Mouse (Mus musculus) neural tube, embryonic 12.5 days (tissue): ENCODE measurements around the gene Gla. TPM values are rescaled to one million over a fixed set of nuclear protein-coding genes. Genes with fewer than 3 reads are reported as not detected.

Experiments
- ATAC-seq: fragments of 200-750 bp; cut with Nextera tagmentation; 2 replicates; pipeline ENCODE4 v1.8.0; 2017; ENCODE audit warnings: low read depth, mild to moderate bottlenecking, moderate TSS enrichment, moderate library complexity; ENCODE audit not compliant: low FRiP score
- H3K27ac ChIP-seq: fragments of 300-500 bp; sonication (generic); 2 replicates; pipeline ENCODE4 v1.5.1; 2016
- H3K27me3 ChIP-seq: fragments of 300-500 bp; sonication (generic); replicated peaks from 2 replicates; pipeline ENCODE4 v1.6.1; 2016; ENCODE audit warnings: mild to moderate bottlenecking
- H3K36me3 ChIP-seq: fragments of 300-500 bp; sonication (generic); 2 replicates; pipeline ENCODE4 v1.6.1; 2016; ENCODE audit warnings: mild to moderate bottlenecking
- H3K4me1 ChIP-seq: fragments of 300-500 bp; sonication (generic); 2 replicates; pipeline ENCODE4 v1.6.1; 2016
- H3K4me2 ChIP-seq: fragments of 300-500 bp; sonication (generic); replicated peaks from 2 replicates; pipeline ENCODE4 v1.6.1; 2016; ENCODE audit warnings: mild to moderate bottlenecking
- H3K4me3 ChIP-seq: fragments of 300-500 bp; sonication (generic); 2 replicates; pipeline ENCODE4 v1.5.1; 2016
- H3K9ac ChIP-seq: fragments of 300-500 bp; sonication (generic); 2 replicates; pipeline ENCODE4 v1.6.1; 2016; ENCODE audit warnings: mild to moderate bottlenecking
- H3K9me3 ChIP-seq: fragments of 300-500 bp; sonication (generic); 2 replicates; pipeline ENCODE4 v1.6.1; 2016; ENCODE audit warnings: mild to moderate bottlenecking
- WGBS: fragments of 180-500 bp; shearing (Covaris S2); methylation state at CpG from one replicate; pipeline ENCODE4 v1.1.7; 2016; 5-methylcytosine and 5-hydroxymethylcytosine counted together
- polyA plus RNA-seq: library from polyadenylated mRNA; unstranded; fragments of >200 nt; fragmentation: Nextera tagmentation; extraction: Ambion mirVana; gene quantifications from 2 replicates; pipeline ENCODE4 v1.2.1, GENCODE M21; 2016

Gene Gla
- polyA plus RNA-seq: 3.6 and 4.5 TPM in 2 replicates

DNA sequence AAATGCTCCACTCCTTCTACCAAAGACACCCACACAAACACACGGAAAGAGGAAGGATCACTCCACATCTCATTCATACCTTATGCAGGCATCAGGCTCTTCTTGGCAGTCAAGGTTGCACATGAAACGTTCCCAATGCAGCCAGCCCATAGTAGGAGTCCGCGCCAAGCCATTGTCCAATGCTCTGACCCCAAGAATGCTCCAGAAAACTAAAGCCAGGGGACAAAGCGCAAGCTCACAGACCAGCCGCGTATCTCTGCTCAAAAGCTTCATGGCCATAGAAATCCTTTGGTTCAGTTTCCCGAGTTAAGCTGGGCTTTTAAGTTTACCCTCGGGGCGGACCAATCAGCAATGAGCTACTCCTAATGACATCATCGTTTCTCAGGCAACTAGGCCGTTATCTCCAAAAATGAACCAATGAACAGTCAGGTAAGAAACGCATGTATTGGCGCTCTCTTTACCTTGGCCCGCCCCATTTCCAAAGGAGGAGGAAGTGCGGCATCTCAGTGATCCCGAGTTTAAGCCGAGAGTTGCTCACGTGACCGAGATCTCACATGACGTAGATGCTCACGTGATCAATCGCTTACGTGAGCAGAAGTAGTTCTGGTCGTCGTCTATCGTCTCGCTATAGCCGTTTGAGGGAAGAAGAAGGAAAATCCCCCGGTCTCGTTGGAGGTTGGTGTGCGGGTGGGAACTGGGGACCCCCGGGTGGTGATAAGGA lies at the start of gene Gla, which contains the start of gene Hnrnph2:
Gene Gla (minus strand): TSS at position 467 of the 721 bp plus-strand sequence.
Gene Hnrnph2 (plus strand): TSS at position 521 of the 721 bp plus-strand sequence.
- peak within 1 kb of the TSS; percentile 46; the same call in 1 of the 2 replicates for H3K27ac ChIP-seq
- 20% methylated on average over 33 of the region's 33 CpGs for WGBS
- peak within 1 kb of the TSS; percentile 63 for H3K4me2 ChIP-seq
- no peaks in the 10 kb centered on the region for H3K36me3 ChIP-seq
- H3K4me1 ChIP-seq: peaks cover 4% of the 10 kb centered on the region; the same call in 1 of the 2 replicates
- peak within 1 kb of the TSS; percentile 51 for H3K9ac ChIP-seq
- H3K4me3 ChIP-seq: peak within 1 kb of the TSS; percentile 45
- ATAC-seq: peak; percentile 97
- H3K27me3 ChIP-seq: no peaks in the 10 kb centered on the region
- no peaks in the 10 kb centered on the region for H3K9me3 ChIP-seq

DNA sequence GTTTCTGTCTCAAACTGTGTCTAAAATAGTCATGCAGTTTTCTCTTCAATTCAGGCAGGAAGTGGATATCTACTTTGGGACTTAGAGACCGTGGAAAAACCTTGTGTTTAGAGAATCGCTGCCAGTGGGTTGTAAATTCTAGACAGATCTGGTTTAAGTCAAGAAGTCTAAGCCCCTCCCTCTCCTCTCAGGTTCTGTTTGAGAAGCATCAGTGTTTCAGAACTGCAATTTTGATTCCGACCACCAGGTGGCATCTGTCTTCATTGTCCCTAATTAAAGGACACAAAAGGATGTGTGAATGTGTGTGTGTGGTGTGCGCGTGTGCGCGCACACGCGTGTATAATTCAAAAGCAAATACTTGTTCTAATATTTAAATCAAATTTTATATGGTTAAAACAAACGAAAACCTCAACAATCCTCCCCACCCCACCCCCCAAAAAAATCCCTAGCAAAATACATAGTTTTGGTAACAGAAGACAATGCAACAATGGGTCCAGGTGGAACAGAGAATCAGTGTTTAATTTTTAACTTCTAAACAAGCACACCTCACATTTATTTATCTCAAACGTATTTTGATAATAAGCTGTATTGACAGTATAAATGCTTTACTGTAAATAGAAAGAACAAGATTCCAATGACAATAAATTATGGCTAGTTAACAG lies 47.2 kb upstream of the Gla start:
- H3K4me2 ChIP-seq: no peak overlapping the region
- H3K36me3 ChIP-seq: no peaks in the 10 kb centered on the region
- no peaks in the 10 kb centered on the region for H3K9me3 ChIP-seq
- no peaks in the 10 kb centered on the region for H3K27me3 ChIP-seq
- whole genome bisulfite sequencing: 15% methylated on average over 11 of the region's 11 CpGs
- H3K4me1 ChIP-seq: no peaks in the 10 kb centered on the region
- peak; percentile 72 for ATAC-seq
- no peak overlapping the region for H3K9ac ChIP-seq
- no peak overlapping the region for H3K27ac ChIP-seq
- no peak overlapping the region for H3K4me3 ChIP-seq

DNA sequence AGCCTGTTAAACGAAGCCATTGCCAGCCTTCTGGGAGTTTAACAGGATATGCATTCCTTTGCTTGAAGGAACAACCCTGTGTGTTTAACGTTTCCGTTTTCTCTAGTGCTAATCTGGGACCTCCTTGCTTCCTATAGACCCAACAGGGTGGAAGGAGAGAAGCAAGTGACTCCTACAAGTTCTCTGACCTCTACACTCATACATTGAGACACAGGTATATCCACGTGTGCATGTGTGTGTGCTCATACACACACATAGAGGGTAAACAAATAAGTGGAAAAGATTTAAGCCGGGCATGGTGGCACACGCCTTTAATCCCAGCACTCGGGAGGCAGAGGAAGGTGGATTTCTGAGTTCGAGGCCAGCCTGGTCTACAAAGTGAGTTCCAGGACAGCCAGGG lies 46.5 kb upstream of the Gla start:
- Histone ChIP-seq H3K4me2 (no peak overlapping the region), H3K9ac (no peak overlapping the region), H3K27ac (no peak overlapping the region), H3K4me1 (no peaks in the 10 kb centered on the region), H3K36me3 (no peaks in the 10 kb centered on the region), H3K9me3 (no peaks in the 10 kb centered on the region), H3K27me3 (no peaks in the 10 kb centered on the region), H3K4me3 (no peak overlapping the region)
- ATAC-seq: no peak
- 71% methylated on average over 8 of the region's 8 CpGs for WGBS

DNA sequence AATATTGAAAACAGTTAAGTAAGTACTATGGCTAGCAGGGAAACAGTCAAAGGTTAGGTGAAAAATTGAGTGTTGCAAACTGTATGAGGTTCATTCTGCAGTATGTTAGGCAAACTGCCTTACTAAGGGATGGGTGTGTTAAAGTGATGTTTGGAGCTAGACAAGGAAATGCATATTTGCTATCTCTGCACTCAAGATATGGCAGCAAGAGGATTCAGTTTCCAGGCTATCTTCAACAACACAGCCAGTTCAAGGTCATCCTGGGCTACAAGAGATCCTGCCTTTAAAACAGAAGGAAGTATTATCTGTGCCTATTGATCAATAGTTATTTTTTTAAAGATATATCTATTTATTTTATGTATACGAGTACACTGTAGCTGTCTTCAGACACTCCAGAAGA lies 45.4 kb upstream of the Gla start:
- Histone ChIP-seq H3K27me3 (no peaks in the 10 kb centered on the region), H3K4me3 (no peak overlapping the region), H3K9me3 (no peaks in the 10 kb centered on the region), H3K4me1 (no peaks in the 10 kb centered on the region), H3K36me3 (no peaks in the 10 kb centered on the region), H3K4me2 (no peak overlapping the region), H3K9ac (no peak overlapping the region), H3K27ac (no peak overlapping the region)
- ATAC-seq: no peak
- WGBS: 87% methylated on average over 1 of the region's 1 CpGs

DNA sequence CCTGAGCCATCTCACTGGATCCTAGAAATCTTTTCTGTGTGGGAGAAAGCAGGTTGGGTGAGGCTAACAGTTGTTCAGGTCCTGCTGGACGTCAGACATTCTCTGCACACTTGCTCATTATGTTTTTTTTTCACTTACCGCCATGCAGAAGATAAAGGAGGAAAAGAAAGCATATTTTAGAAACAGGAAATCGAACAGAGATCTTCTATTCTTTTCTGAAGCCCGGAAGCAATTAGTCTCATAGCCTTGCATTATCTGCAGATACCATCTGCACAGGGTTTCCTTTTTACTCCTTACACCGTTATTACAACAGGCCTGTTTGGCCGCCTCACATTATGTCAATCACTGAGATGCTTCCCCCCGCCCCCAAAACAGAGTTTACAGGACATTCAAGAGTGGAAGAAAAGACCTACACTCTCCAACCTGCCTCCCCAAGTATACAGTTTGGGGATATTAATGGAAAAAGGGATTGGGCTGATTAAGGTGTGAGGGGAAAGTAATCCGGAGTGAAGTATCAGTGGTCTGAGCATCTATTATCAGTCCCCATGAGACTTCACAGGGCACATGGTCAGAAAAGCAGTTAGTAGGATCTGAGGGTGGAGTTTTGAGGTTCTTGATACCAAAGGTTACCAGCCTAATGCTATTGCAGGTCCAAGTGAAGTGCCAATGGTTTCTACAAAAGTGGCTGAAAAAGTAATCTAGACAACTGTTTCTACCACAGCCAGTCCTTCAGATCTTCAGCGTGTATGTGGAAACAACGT lies 40.3 kb upstream of the Gla start:
- Histone ChIP-seq H3K4me1 (no peaks in the 10 kb centered on the region), H3K9ac (no peak overlapping the region), H3K27me3 (no peaks in the 10 kb centered on the region), H3K4me2 (no peak overlapping the region), H3K4me3 (no peak overlapping the region), H3K27ac (no peak overlapping the region), H3K36me3 (no peaks in the 10 kb centered on the region), H3K9me3 (no peaks in the 10 kb centered on the region)
- no peak for ATAC-seq
- WGBS: 76% methylated on average over 10 of the region's 10 CpGs

DNA sequence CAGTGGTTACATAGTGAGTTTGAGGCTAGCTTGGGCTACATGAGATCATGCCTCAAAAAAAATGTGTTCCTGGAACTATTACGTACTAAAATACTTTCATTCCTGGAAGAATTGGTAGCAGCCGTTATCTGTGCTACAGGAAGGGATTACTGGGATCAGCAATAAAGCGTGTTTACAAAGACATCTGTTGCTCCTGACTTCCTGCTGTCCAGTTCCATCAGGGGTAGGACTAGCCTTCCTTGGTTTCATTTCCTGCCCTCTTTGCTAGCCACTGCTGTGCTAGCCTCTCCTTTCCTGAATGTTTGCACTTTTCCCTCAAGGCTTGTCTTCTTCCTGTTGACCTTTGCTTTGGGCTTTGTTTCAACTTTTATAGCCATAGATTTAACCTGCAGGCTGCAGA lies 34.9 kb upstream of the Gla start:
- H3K4me2 ChIP-seq: no peak overlapping the region
- H3K9ac ChIP-seq: no peak overlapping the region
- no peak for ATAC-seq
- no peaks in the 10 kb centered on the region for H3K9me3 ChIP-seq
- WGBS: 79% methylated on average over 3 of the region's 3 CpGs
- H3K4me3 ChIP-seq: no peak overlapping the region
- H3K4me1 ChIP-seq: no peaks in the 10 kb centered on the region
- no peaks in the 10 kb centered on the region for H3K27me3 ChIP-seq
- no peak overlapping the region for H3K27ac ChIP-seq
- H3K36me3 ChIP-seq: no peaks in the 10 kb centered on the region

DNA sequence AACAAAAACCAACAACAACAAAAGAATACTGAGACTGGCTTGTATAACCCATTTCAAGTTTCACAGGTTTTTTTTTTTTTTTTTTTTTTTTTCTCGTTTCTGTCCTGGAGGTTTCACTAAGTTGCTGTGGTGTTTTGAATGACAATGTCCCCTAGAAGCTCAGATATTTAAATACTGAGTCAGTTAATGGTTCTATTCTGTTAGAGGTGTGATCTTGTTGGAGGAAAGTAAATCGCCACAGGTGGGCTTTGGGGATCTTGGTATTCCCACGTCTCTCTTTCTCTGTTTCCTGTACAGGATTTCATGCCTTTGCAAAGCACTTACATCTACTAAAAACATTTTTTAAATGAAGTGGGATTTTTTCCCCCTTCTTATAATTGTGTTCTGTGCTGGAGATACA lies 34.2 kb upstream of the Gla start:
- Histone ChIP-seq H3K4me3 (no peak overlapping the region), H3K4me2 (no peak overlapping the region), H3K36me3 (no peaks in the 10 kb centered on the region), H3K9ac (no peak overlapping the region), H3K27me3 (no peaks in the 10 kb centered on the region), H3K27ac (no peak overlapping the region), H3K4me1 (no peaks in the 10 kb centered on the region), H3K9me3 (no peaks in the 10 kb centered on the region)
- ATAC-seq: no peak
- WGBS: 46% methylated on average over 3 of the region's 3 CpGs

DNA sequence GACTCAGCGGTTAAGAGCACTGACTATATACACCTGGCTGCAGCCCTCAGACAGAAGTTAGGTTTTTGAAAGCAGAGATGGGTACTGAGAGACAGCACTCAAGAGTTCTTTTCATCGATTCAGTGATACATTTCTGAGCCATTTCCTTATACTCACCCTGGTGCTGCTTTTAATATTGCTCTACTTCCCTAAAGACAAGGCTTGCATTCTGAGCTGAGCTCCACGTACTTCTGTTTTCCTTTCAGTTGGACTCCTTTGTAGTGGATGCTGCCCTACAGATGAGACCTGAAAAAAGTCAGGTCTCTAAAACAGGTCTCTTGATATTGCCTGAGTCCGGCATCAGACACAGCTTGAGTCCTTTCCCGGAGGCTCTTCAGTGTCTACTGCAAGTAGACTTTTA lies 31.8 kb upstream of the Gla start:
- Histone ChIP-seq H3K4me3 (no peak overlapping the region), H3K9me3 (no peaks in the 10 kb centered on the region), H3K9ac (no peak overlapping the region), H3K36me3 (no peaks in the 10 kb centered on the region), H3K27me3 (no peaks in the 10 kb centered on the region), H3K4me2 (no peak overlapping the region), H3K27ac (no peak overlapping the region), H3K4me1 (no peaks in the 10 kb centered on the region)
- no peak for ATAC-seq
- 87% methylated on average over 5 of the region's 5 CpGs for WGBS

DNA sequence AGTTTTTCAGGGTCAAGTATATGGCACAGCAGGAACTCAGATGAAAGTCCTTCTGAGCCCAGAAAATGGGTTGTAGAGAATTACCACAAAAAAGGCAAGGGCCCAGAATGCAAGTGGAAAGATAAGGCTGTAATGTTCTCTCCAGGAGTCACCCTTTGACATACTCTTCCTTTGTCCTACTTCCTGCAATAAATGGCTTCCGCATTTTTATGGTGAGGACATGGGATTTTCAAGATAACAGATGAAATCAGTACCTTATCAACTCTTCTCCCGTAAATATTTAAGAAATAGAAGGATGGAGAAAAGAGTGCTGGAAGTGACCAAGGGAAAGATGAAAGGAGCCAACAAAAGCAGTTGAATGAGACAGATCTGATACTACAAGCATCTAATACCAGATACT lies 27.3 kb upstream of the Gla start:
- Histone ChIP-seq H3K27me3 (no peaks in the 10 kb centered on the region), H3K4me2 (no peak overlapping the region), H3K9ac (no peak overlapping the region), H3K36me3 (no peaks in the 10 kb centered on the region), H3K27ac (no peak overlapping the region), H3K4me3 (no peak overlapping the region), H3K9me3 (no peaks in the 10 kb centered on the region), H3K4me1 (no peaks in the 10 kb centered on the region)
- WGBS: 78% methylated on average over 2 of the region's 2 CpGs
- no peak for ATAC-seq

DNA sequence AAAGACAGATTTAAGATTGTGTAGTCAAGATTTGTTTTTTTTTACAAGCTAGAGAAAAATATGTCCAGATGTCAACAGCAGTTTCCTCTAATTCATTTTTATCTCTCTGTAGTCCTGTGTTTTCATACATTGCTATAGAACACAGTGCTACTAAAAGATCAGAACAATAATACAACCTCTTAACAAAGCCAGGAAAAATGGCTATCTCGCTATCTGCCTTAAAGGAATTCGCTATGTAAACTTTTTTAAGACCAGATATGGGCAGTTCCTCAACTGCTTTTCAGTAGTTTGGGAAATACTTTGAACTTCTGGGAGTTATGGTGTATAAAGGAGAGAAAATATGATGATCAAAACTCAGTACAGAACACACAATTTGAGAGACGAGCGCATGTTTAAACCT lies 22.4 kb upstream of the Gla start:
- Histone ChIP-seq H3K27me3 (no peaks in the 10 kb centered on the region), H3K4me3 (no peak overlapping the region), H3K4me1 (no peaks in the 10 kb centered on the region), H3K9ac (no peak overlapping the region), H3K27ac (no peak overlapping the region), H3K9me3 (no peaks in the 10 kb centered on the region), H3K4me2 (no peak overlapping the region), H3K36me3 (no peaks in the 10 kb centered on the region)
- no peak for ATAC-seq
- 87% methylated on average over 4 of the region's 4 CpGs for WGBS

DNA sequence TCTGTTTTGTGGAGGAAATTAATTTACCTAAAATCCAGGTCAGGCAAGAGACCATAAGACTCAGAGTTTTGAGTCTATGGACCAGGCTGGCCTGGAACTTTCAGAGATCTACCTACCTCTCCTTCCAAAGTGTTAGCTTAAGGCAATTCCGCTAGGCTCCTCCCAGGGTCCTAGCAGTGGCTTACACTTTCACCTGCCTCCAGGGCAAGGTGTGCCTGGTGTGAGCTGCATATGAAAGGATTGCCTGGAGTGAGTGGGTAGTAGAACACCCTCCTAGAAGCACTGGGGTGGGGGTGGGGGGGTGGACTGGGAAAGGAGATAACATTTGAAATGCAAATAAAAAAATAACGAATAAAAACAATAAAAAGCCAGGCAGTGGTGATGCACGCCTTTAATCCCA lies 20.8 kb upstream of the Gla start:
- 79% methylated on average over 3 of the region's 3 CpGs for WGBS
- H3K4me2 ChIP-seq: no peak overlapping the region
- no peak for ATAC-seq
- H3K4me3 ChIP-seq: no peak overlapping the region
- no peaks in the 10 kb centered on the region for H3K36me3 ChIP-seq
- no peaks in the 10 kb centered on the region for H3K27me3 ChIP-seq
- no peaks in the 10 kb centered on the region for H3K9me3 ChIP-seq
- no peak overlapping the region for H3K27ac ChIP-seq
- H3K9ac ChIP-seq: no peak overlapping the region
- no peaks in the 10 kb centered on the region for H3K4me1 ChIP-seq

DNA sequence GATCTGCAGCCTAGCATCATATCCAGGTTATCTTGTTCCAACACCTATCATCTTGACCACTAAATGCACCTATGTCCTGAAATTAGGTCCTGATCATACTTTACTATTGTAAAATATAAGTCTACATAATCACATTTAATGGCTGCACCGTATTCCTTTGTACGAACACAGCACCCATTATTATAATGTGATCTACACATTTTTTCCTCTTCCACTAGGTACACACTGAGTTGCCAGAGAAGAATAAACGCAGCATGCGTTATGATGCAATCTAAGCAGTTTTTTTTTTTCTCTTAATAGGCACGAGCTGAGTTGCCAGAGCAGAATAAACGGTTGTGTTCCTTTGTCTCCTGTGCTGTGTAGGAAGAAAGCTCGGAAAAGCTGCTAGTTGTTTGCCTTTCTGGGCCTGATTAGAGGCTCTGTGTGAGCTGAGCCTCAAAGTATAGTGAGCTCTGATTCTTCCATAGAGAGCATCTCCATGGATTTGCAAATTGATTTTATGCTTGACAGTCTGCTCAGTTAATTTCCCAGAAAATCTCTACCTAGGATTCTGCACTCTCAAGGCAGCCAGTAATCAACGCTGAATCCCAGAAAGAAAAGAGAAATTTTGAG lies 19.4 kb upstream of the Gla start:
- Histone ChIP-seq H3K9ac (no peak overlapping the region), H3K36me3 (no peaks in the 10 kb centered on the region), H3K27ac (no peak overlapping the region), H3K27me3 (no peaks in the 10 kb centered on the region), H3K9me3 (no peaks in the 10 kb centered on the region), H3K4me3 (no peak overlapping the region), H3K4me1 (no peaks in the 10 kb centered on the region), H3K4me2 (no peak overlapping the region; the same call in 1 of the 2 replicates)
- peak; percentile 70; the same call in 1 of the 2 replicates for ATAC-seq
- WGBS: 35% methylated on average over 8 of the region's 8 CpGs
